Comparison of ENCODE assay signal across 29 mouse cellular contexts in genomic region chr1:130989331-130989730, GRCm38 (mm10). TPM values are rescaled to one million over a fixed set of nuclear protein-coding genes. Genes with fewer than 3 reads are reported as not detected.
A peak's percentile ranks its signal among the peaks of the same experiment; 100 is the strongest.
DNase-seq lines count a peak whose midpoint lies in the region; ATAC-seq lines count a peak whose summit lies in the region.
"Had no signal": no experiment of that assay in that cellular context is flagged by ENCODE, and none has a peak within 500 bp of the region (broad histone marks: within the 10 kb centered on the region; RNA-seq: fewer than 3 reads in every experiment).

No protein-coding gene starts in this region.

- ATAC-seq in CD4-positive, CD25-positive, alpha-beta regulatory T cell, adult 4 months = no peak
- ATAC-seq in kidney, embryonic 14.5 days (ENCODE audit: low FRiP score, low TSS enrichment) = no peak
- ATAC-seq: forebrain, embryonic 14.5 days; forebrain, postnatal 0 days; intestine, postnatal 0 days had no signal

- no peak overlapping the region for H3K4me2 ChIP-seq in kidney, embryonic 14.5 days (replicated peaks; ENCODE audit: low read depth, low read length)
- H3K4me2 ChIP-seq: heart, embryonic 11.5 days; hindbrain, embryonic 12.5 days; hindbrain, embryonic 15.5 days had no signal

- no peaks in the 10 kb centered on the region for H3K9me3 ChIP-seq in kidney, embryonic 14.5 days (ENCODE audit: control insufficient read depth, low read length)
- H3K9me3 ChIP-seq: G1E; hindbrain, embryonic 12.5 days; hindbrain, embryonic 15.5 days had no signal

- H3K36me3 ChIP-seq in kidney, embryonic 14.5 days (ENCODE audit: control insufficient read depth, insufficient read depth, low read length) = no peaks in the 10 kb centered on the region
- H3K36me3 ChIP-seq: G1E; hindbrain, embryonic 12.5 days; hindbrain, embryonic 15.5 days had no signal

- no peaks in the 10 kb centered on the region for H3K27me3 ChIP-seq in kidney, embryonic 14.5 days (ENCODE audit: control insufficient read depth, insufficient read depth, low read length)
- H3K27me3 ChIP-seq: hindbrain, embryonic 12.5 days; hindbrain, embryonic 15.5 days had no signal

- H3K9ac ChIP-seq in kidney, embryonic 14.5 days (ENCODE audit: low read depth, low read length) = no peak overlapping the region
- H3K9ac ChIP-seq: forebrain, postnatal 0 days; hindbrain, embryonic 12.5 days; hindbrain, embryonic 15.5 days had no signal

- no peak overlapping the region for H3K27ac ChIP-seq in kidney, embryonic 14.5 days (ENCODE audit: low read depth, low read length)
- H3K27ac ChIP-seq: gastrocnemius, adult 2 months; hindbrain, embryonic 12.5 days; hindbrain, embryonic 15.5 days had no signal

- DNase-seq in CD4-positive, CD25-positive, alpha-beta regulatory T cell, adult 2 months (ENCODE audit: low read depth, low spot score) = peak; percentile 27
- DNase-seq in 3T3-L1 (ENCODE audit: low read depth, low spot score) (peak; percentile 10), NIH3T3 (ENCODE audit: low read depth) (peak; percentile 11)
- peak; percentile 38 for DNase-seq in CD4-positive helper T cell, adult 2 months (ENCODE audit: low read depth, low spot score)
- DNase-seq in cerebellum, adult 11-12 months = no peak
- DNase-seq in urinary bladder, adult 2 months (ENCODE audit: low spot score) = no peak
- DNase-seq: adrenal gland, postnatal 10 days; cerebellum, adult 18-20 months; cerebellum, adult 9-10 months; cerebellum, postnatal 14 days; forebrain, postnatal 0 days; gastrocnemius, adult 2 months; gastrocnemius, postnatal 14 days; heart, adult 11 months; kidney, adult 2 months had no signal

- no peaks in the 10 kb centered on the region for H3K4me1 ChIP-seq in kidney, embryonic 14.5 days (ENCODE audit: control insufficient read depth, insufficient read depth, low read length)
- H3K4me1 ChIP-seq: hindbrain, embryonic 12.5 days; hindbrain, embryonic 15.5 days had no signal

- 86% methylated on average over 3 of the region's 3 CpGs for WGBS in kidney, embryonic 14.5 days

- H3K4me3 ChIP-seq in kidney, embryonic 14.5 days (ENCODE audit: low read length) = no peak overlapping the region
- H3K4me3 ChIP-seq: gastrocnemius, adult 2 months; hindbrain, embryonic 12.5 days; hindbrain, embryonic 15.5 days had no signal

RNA-seq across cellular contexts. Expression of gene Il10, which starts 30.3 kb away (rescaled TPM):
- 10 to 100 TPM in 1 of 2 experiments, 1 to 10 TPM in 1; 5.9 to 13.6 TPM for polyA plus RNA-seq in CD4-positive, CD25-positive, alpha-beta regulatory T cell, adult 4 months (2017; shearing (Covaris generic))
- polyA plus RNA-seq in kidney, embryonic 14.5 days (2014; fragmentation: Nextera tagmentation; extraction: Ambion mirVana) = not detected in 2 replicates
- 0.23 and 0.27 TPM in 2 replicates for polyA plus RNA-seq in urinary bladder, adult 2 months (2012; rRNA removed)
- polyA plus RNA-seq: embryonic facial prominence, embryonic 11.5 days; embryonic facial prominence, embryonic 14.5 days; forebrain, embryonic 11.5 days; forebrain, embryonic 14.5 days; forebrain, postnatal 0 days; frontal cortex, adult 2 months; G1E; heart, embryonic 11.5 days; heart, embryonic 14.5 days; heart, postnatal 0 days; hindbrain, embryonic 12.5 days; hindbrain, embryonic 15.5 days; intestine, postnatal 0 days; kidney, adult 2 months had no signal

RNA-seq across cellular contexts. Expression of gene Il19, which starts 49.4 kb away (rescaled TPM):
- polyA plus RNA-seq in CD4-positive, CD25-positive, alpha-beta regulatory T cell, adult 4 months (2017; shearing (Covaris generic)) = not detected
- 0.28 and 0.44 TPM in 2 replicates for polyA plus RNA-seq in kidney, embryonic 14.5 days (2014; fragmentation: Nextera tagmentation; extraction: Ambion mirVana)
- polyA plus RNA-seq in urinary bladder, adult 2 months (2012; rRNA removed) = 0.10 TPM in 1 of 2 replicates, not detected in the other
- polyA plus RNA-seq: forebrain, embryonic 11.5 days; forebrain, embryonic 14.5 days; forebrain, postnatal 0 days; frontal cortex, adult 2 months; G1E; heart, embryonic 11.5 days; heart, embryonic 14.5 days; heart, postnatal 0 days; hindbrain, embryonic 12.5 days; hindbrain, embryonic 15.5 days; intestine, postnatal 0 days; kidney, adult 2 months had no signal

Comparison
In these comparisons a context has a peak if more than half of its experiments do, and no peak if none do; other contexts are left out.
1. DNase-seq: peak in CD4-positive, CD25-positive, alpha-beta regulatory T cell, adult 2 months (single experiment), 3T3-L1 (single experiment), CD4-positive helper T cell, adult 2 months (single experiment) and NIH3T3 (single experiment); none in cerebellum, adult 11-12 months (single experiment) and urinary bladder, adult 2 months (single experiment).